Mouse (Mus musculus): ENCODE data around the gene Ccdc136. TPM values are rescaled to one million over a fixed set of nuclear protein-coding genes. Genes with fewer than 3 reads are reported as not detected.
"Not testable (repeated sequence)": the region's sequence is repeated elsewhere in the genome, so short reads cannot be mapped to it uniquely, and the experiment has no call there.

Ccdc136 gene
- polyA plus RNA-seq, 1 experiment from 2014 or later = 23.1 TPM

GRCm38 (mm10) chr6:29377386-29377785 lies 18.7 kb upstream of the Ccdc136 start:
- Histone ChIP-seq H3K9me3 (no peaks in the 10 kb centered on the region), H3K27ac (replicated peaks) (no peak overlapping the region), H3K27me3 (replicated peaks; ENCODE audit: low read depth, poor library complexity, severe bottlenecking) (no peaks in the 10 kb centered on the region), H3K4me1 (no peaks in the 10 kb centered on the region), H3K36me3 (replicated peaks) (peaks cover 78% of the 10 kb centered on the region), H3K4me3 (no peak overlapping the region)
- 94% methylated on average over 4 of the region's 4 CpGs for WGBS
- no peak for DNase-seq (ENCODE audit: low spot score)

DNA sequence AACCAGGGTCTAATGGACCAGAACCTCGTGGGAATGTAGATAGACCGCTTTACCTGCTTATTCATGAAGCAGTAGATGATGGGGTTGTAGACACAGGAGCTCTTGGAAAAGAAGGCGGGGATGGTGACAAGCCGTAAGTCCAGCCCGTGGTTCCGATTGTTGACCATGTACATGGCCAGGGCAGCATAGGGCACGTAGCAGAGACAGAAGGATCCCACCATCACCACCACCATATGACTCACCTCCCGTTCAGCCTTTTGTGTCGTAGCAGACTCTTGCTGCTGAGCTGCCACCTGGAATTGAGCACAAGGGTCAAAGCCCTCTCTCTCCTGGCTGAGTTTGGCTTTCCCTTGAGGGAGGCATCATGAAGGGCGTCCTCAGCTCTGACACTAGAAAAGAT lies 17.4 kb upstream of the Ccdc136 start:
- H3K4me1 ChIP-seq = no peaks in the 10 kb centered on the region
- H3K36me3 ChIP-seq (replicated peaks) = peaks cover 65% of the 10 kb centered on the region
- H3K9me3 ChIP-seq = no peaks in the 10 kb centered on the region
- H3K27ac ChIP-seq (replicated peaks) = no peak overlapping the region
- DNase-seq (ENCODE audit: low spot score) = no peak
- no peak overlapping the region for H3K4me3 ChIP-seq
- WGBS = 94% methylated on average over 10 of the region's 10 CpGs
- no peaks in the 10 kb centered on the region for H3K27me3 ChIP-seq (replicated peaks; ENCODE audit: low read depth, poor library complexity, severe bottlenecking)

GRCm38 (mm10) chr6:29379954-29380353 lies 16.2 kb upstream of the Ccdc136 start:
- 93% methylated on average over 6 of the region's 6 CpGs for WGBS
- H3K36me3 ChIP-seq (replicated peaks) = peaks cover 52% of the 10 kb centered on the region

GRCm38 (mm10) chr6:29382442-29382841 lies 13.7 kb upstream of the Ccdc136 start:
- Histone ChIP-seq H3K27ac (replicated peaks) (no peak overlapping the region), H3K9me3 (no peaks in the 10 kb centered on the region), H3K4me3 (no peak overlapping the region), H3K27me3 (replicated peaks; ENCODE audit: low read depth, poor library complexity, severe bottlenecking) (peaks cover 4% of the 10 kb centered on the region; the same call in 1 of the 2 replicates), H3K4me1 (peaks cover 13% of the 10 kb centered on the region), H3K36me3 (replicated peaks) (peaks cover 27% of the 10 kb centered on the region)
- 58% methylated on average over 2 of the region's 2 CpGs for WGBS
- DNase-seq (ENCODE audit: low spot score) = no peak

More at GRCm38 (mm10) chr6:29379954-29380353, 16.2 kb upstream of the Ccdc136 start:
- no peak for DNase-seq (ENCODE audit: low spot score)
- no peaks in the 10 kb centered on the region for H3K9me3 ChIP-seq
- H3K27me3 ChIP-seq (replicated peaks; ENCODE audit: low read depth, poor library complexity, severe bottlenecking) = no peaks in the 10 kb centered on the region
- H3K27ac ChIP-seq (replicated peaks) = no peak overlapping the region
- H3K4me3 ChIP-seq = no peak overlapping the region
- H3K4me1 ChIP-seq = no peaks in the 10 kb centered on the region

- peaks cover 30% of the 10 kb centered on the region for H3K4me1 ChIP-seq
- peak within 1 kb of the TSS; percentile 46 for H3K4me3 ChIP-seq
- no peaks in the 10 kb centered on the region for H3K36me3 ChIP-seq (replicated peaks)
- peak; percentile 76 for DNase-seq (ENCODE audit: low spot score)
- H3K9me3 ChIP-seq = no peaks in the 10 kb centered on the region
- peaks cover 32% of the 10 kb centered on the region for H3K27me3 ChIP-seq (replicated peaks; ENCODE audit: low read depth, poor library complexity, severe bottlenecking)
- 3% methylated on average over 12 of the region's 12 CpGs for WGBS
- peak within 1 kb of the TSS; percentile 24; the same call in 1 of the 2 replicates for H3K27ac ChIP-seq (replicated peaks)
Measured at GRCm38 (mm10) chr6:29388052-29388518, 8.0 kb upstream of the Ccdc136 start, which contains the start of gene Opn1sw. Gene Opn1sw (minus strand): TSS chr6:29388468.

- DNase-seq (ENCODE audit: low spot score) = peak; percentile 71
- Histone ChIP-seq H3K36me3 (replicated peaks) (no peaks in the 10 kb centered on the region), H3K27me3 (replicated peaks; ENCODE audit: low read depth, poor library complexity, severe bottlenecking) (peaks cover 36% of the 10 kb centered on the region), H3K27ac (replicated peaks) (0 out of 2 replicates have a peak overlapping the region, but pooled peaks have one; percentile 1), H3K4me3 (peak overlapping the region; percentile 46), H3K4me1 (peaks cover 30% of the 10 kb centered on the region), H3K9me3 (no peaks in the 10 kb centered on the region)
- 9% methylated on average over 11 of the region's 11 CpGs for WGBS
Measured at GRCm38 (mm10) chr6:29388606-29389080, 7.5 kb upstream of the Ccdc136 start.

DNA sequence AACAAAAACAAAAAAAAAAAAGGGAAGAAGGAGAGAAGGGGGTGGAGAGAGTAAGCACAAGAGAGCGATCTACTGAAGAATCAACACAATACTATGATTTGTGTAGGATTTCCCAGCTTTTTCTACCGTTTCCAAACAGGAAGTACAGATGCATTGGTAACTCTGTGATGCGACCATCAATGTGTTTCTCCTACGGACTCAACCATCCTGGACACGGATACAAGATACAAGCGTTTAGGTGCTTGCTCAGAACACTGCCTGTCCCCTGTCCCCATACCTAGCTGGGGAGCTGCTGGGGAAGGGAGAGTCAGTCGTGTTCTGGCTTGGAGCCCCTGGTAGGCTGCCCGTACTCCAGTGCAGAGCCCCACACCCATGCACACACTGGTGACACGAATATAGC lies 6.7 kb upstream of the Ccdc136 start:
- peaks cover 30% of the 10 kb centered on the region for H3K4me1 ChIP-seq
- H3K27me3 ChIP-seq (replicated peaks; ENCODE audit: low read depth, poor library complexity, severe bottlenecking) = peaks cover 41% of the 10 kb centered on the region
- no peaks in the 10 kb centered on the region for H3K9me3 ChIP-seq
- H3K36me3 ChIP-seq (replicated peaks) = no peaks in the 10 kb centered on the region
- H3K27ac ChIP-seq (replicated peaks) = no peak overlapping the region
- no peak overlapping the region for H3K4me3 ChIP-seq
- no peak for DNase-seq (ENCODE audit: low spot score)
- WGBS = 51% methylated on average over 9 of the region's 9 CpGs

DNA sequence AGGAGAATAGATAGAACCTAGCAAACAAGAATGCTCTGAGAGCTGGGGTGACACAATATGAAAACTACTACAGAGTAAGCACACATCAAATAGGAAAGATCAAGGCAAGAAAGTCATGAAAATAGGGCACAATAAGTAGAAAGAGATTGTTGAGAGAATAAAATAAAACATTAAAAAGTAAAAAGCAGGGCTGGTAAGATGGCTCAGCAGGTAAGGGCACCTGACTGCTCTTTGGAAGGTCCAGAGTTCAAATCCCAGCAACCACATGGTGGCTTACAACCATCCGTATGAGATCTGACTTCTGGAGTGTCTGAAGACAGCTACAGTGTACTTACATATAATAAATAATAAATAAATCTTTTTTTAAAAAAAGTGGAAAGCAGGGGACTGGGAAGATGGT lies 5.6 kb upstream of the Ccdc136 start:
- H3K9me3 ChIP-seq; H3K4me3 ChIP-seq; DNase-seq (ENCODE audit: low spot score); H3K27ac ChIP-seq (replicated peaks); H3K36me3 ChIP-seq (replicated peaks): not testable (repeated sequence)
- H3K4me1 ChIP-seq = peaks cover 31% of the 10 kb centered on the region
- H3K27me3 ChIP-seq (replicated peaks; ENCODE audit: low read depth, poor library complexity, severe bottlenecking) = peaks cover 52% of the 10 kb centered on the region
- 89% methylated on average over 1 of the region's 1 CpGs for WGBS

- H3K4me1 ChIP-seq = peaks cover 34% of the 10 kb centered on the region
- DNase-seq (ENCODE audit: low spot score); H3K27ac ChIP-seq (replicated peaks); H3K4me3 ChIP-seq; H3K36me3 ChIP-seq (replicated peaks); H3K9me3 ChIP-seq: not testable (repeated sequence)
- WGBS = 78% methylated on average over 8 of the region's 8 CpGs
- H3K27me3 ChIP-seq (replicated peaks; ENCODE audit: low read depth, poor library complexity, severe bottlenecking) = peaks cover 59% of the 10 kb centered on the region
Measured at GRCm38 (mm10) chr6:29391241-29391640, 4.9 kb upstream of the Ccdc136 start.

- no peak overlapping the region for H3K27ac ChIP-seq (replicated peaks)
- WGBS = 71% methylated on average over 4 of the region's 4 CpGs
- no peaks in the 10 kb centered on the region for H3K36me3 ChIP-seq (replicated peaks)
- peaks cover 34% of the 10 kb centered on the region for H3K4me1 ChIP-seq
- H3K9me3 ChIP-seq = no peaks in the 10 kb centered on the region
- H3K27me3 ChIP-seq (replicated peaks; ENCODE audit: low read depth, poor library complexity, severe bottlenecking) = peaks cover 65% of the 10 kb centered on the region
- no peak overlapping the region for H3K4me3 ChIP-seq
- no peak for DNase-seq (ENCODE audit: low spot score)
Measured at GRCm38 (mm10) chr6:29391802-29392201, 4.3 kb upstream of the Ccdc136 start.

- peaks cover 66% of the 10 kb centered on the region for H3K27me3 ChIP-seq (replicated peaks; ENCODE audit: low read depth, poor library complexity, severe bottlenecking)
- peaks cover 25% of the 10 kb centered on the region for H3K4me1 ChIP-seq
- H3K36me3 ChIP-seq (replicated peaks) = peaks cover 4% of the 10 kb centered on the region; the same call in 1 of the 2 replicates
- 31% methylated on average over 1 of the region's 1 CpGs for WGBS
- no peak overlapping the region for H3K4me3 ChIP-seq
- no peak for DNase-seq (ENCODE audit: low spot score)
- H3K27ac ChIP-seq (replicated peaks) = no peak overlapping the region
- no peaks in the 10 kb centered on the region for H3K9me3 ChIP-seq
Measured at GRCm38 (mm10) chr6:29394286-29394685, 1.8 kb upstream of the Ccdc136 start.

GRCm38 (mm10) chr6:29396714-29397540 lies 818 bp downstream of the Ccdc136 start:
- WGBS = 2% methylated on average over 24 of the region's 24 CpGs
- Histone ChIP-seq H3K36me3 (replicated peaks) (peaks cover 11% of the 10 kb centered on the region; the same call in 1 of the 2 replicates), H3K4me3 (peak overlapping the region; percentile 85), H3K9me3 (no peaks in the 10 kb centered on the region), H3K27me3 (replicated peaks; ENCODE audit: low read depth, poor library complexity, severe bottlenecking) (peaks cover 62% of the 10 kb centered on the region), H3K4me1 (peaks cover 25% of the 10 kb centered on the region), H3K27ac (replicated peaks) (peak overlapping the region; percentile 82)
- peak; percentile 32 for DNase-seq (ENCODE audit: low spot score)

DNA sequence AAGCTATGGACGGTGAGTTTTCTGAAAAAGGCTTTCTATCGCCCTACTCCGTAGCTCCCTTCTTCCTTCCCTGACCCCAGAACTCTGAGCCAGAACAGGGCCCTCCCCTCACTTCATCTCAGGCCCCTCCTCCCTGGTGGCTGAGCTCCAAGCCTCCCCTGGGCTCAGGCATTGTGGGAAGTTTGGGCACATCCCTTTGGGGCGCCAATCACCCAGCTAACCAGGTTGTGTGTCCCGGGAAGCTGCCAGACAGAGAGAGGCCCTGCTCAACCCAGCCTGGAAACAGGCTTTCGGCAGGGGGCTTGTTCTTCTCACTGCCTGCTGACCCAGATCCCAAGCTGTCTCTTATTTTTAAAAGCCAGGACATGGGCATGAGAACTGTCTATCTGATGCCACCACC lies 1.5 kb downstream of the Ccdc136 start:
- no peak overlapping the region for H3K27ac ChIP-seq (replicated peaks)
- peak overlapping the region; percentile 85 for H3K4me3 ChIP-seq
- peaks cover 62% of the 10 kb centered on the region for H3K27me3 ChIP-seq (replicated peaks; ENCODE audit: low read depth, poor library complexity, severe bottlenecking)
- no peaks in the 10 kb centered on the region for H3K9me3 ChIP-seq
- DNase-seq (ENCODE audit: low spot score) = no peak
- H3K36me3 ChIP-seq (replicated peaks) = peaks cover 11% of the 10 kb centered on the region; the same call in 1 of the 2 replicates
- H3K4me1 ChIP-seq = peaks cover 25% of the 10 kb centered on the region
- 8% methylated on average over 6 of the region's 6 CpGs for WGBS
